Mouse (Mus musculus): ENCODE results near the gene Hpgds.

The Hpgds gene

GRCm38 (mm10) chr6:65144621-65145205 is at the start of gene Hpgds:
Hpgds (minus strand) TSS chr6:65144908.
- DNase-seq (ENCODE audit: low spot score in 2 of 2): no peak

GRCm38 (mm10) chr6:65164977-65165376 is 20.3 kb upstream of the Hpgds start:
- no peak for DNase-seq (ENCODE audit: low spot score in 2 of 2)

GRCm38 (mm10) chr6:65164137-65164536 is 19.4 kb upstream of the Hpgds start:
- DNase-seq (ENCODE audit: low spot score in 2 of 2): peak; percentile 26 to 29

- DNase-seq (ENCODE audit: low spot score in 2 of 2): no peak
Measured at GRCm38 (mm10) chr6:65159381-65159942, 14.8 kb upstream of the Hpgds start.

- DNase-seq (ENCODE audit: low spot score in 2 of 2): no peak
Measured at GRCm38 (mm10) chr6:65157042-65157441, 12.3 kb upstream of the Hpgds start.

- no peak for DNase-seq (ENCODE audit: low spot score in 2 of 2)
Measured at GRCm38 (mm10) chr6:65153570-65153969, 8.9 kb upstream of the Hpgds start.

GRCm38 (mm10) chr6:65150703-65151102 is 6.0 kb upstream of the Hpgds start:
- DNase-seq (ENCODE audit: low spot score in 2 of 2): no peak

- no peak for DNase-seq (ENCODE audit: low spot score in 2 of 2)
Measured at GRCm38 (mm10) chr6:65146363-65146762, 1.7 kb upstream of the Hpgds start.

GRCm38 (mm10) chr6:65142316-65142715 is 2.4 kb downstream of the Hpgds start:
- no peak for DNase-seq (ENCODE audit: low spot score in 2 of 2)

- DNase-seq (ENCODE audit: low spot score in 2 of 2): no peak
Measured at GRCm38 (mm10) chr6:65140750-65141243, 3.9 kb downstream of the Hpgds start.

- DNase-seq (ENCODE audit: low spot score in 2 of 2): no peak
Measured at GRCm38 (mm10) chr6:65140082-65140749, 4.5 kb downstream of the Hpgds start.

- no peak for DNase-seq (ENCODE audit: low spot score in 2 of 2)
Measured at GRCm38 (mm10) chr6:65138243-65138642, 6.5 kb downstream of the Hpgds start.

- DNase-seq (ENCODE audit: low spot score in 2 of 2): no peak
Measured at GRCm38 (mm10) chr6:65137802-65138201, 6.9 kb downstream of the Hpgds start.

GRCm38 (mm10) chr6:65132376-65132775 is 12.3 kb downstream of the Hpgds start:
- no peak for DNase-seq (ENCODE audit: low spot score in 2 of 2)

GRCm38 (mm10) chr6:65126074-65126726 is 18.5 kb downstream of the Hpgds start:
- DNase-seq (ENCODE audit: low spot score in 2 of 2): peak; percentile 62 to 73

- no peak for DNase-seq (ENCODE audit: low spot score in 2 of 2)
Measured at GRCm38 (mm10) chr6:65117540-65117939, 27.2 kb downstream of the Hpgds start.

GRCm38 (mm10) chr6:65114902-65115301 is 29.8 kb downstream of the Hpgds start:
- no peak for DNase-seq (ENCODE audit: low spot score in 2 of 2)

- no peak for DNase-seq (ENCODE audit: low spot score in 2 of 2)
Measured at GRCm38 (mm10) chr6:65079139-65079538, 65.6 kb downstream of the Hpgds start.

GRCm38 (mm10) chr6:65075201-65075600 is 69.5 kb downstream of the Hpgds start:
- DNase-seq (ENCODE audit: low spot score in 2 of 2): no peak
